In genomic region chr17:36178938-36179337, GRCm38 (mm10) we compare ENCODE assay signal across 10 mouse cellular contexts. TPM values are rescaled to one million over a fixed set of nuclear protein-coding genes. Genes with fewer than 3 reads are reported as not detected.
A peak's percentile ranks its signal among the peaks of the same experiment; 100 is the strongest.
DNase-seq lines count a peak whose midpoint lies in the region; ATAC-seq and TF ChIP-seq lines count a peak whose summit lies in the region.
"Not testable (repeated sequence)": the region's sequence is repeated elsewhere in the genome, so short reads cannot be mapped to it uniquely, and the experiment has no call there.
"Had no signal": no experiment of that assay in that cellular context is flagged by ENCODE, and none has a peak within 500 bp of the region (broad histone marks: within the 10 kb centered on the region; RNA-seq: fewer than 3 reads in every experiment).

No protein-coding gene starts in this region.

- H3K4me2 ChIP-seq in forebrain, postnatal 0 days (ENCODE audit: low read depth): peak overlapping the region; percentile 50
- H3K4me2 ChIP-seq in kidney, embryonic 15.5 days: peak overlapping the region; percentile 73
- peak overlapping the region; percentile 47 for H3K4me2 ChIP-seq in liver, embryonic 15.5 days
- H3K4me2 ChIP-seq in midbrain, embryonic 15.5 days: peak overlapping the region; percentile 62
- H3K4me2 ChIP-seq in stomach, embryonic 14.5 days (replicated peaks; ENCODE audit: low read depth, low read length): peak overlapping the region; percentile 49

- not testable (repeated sequence) for H3K36me3 ChIP-seq in forebrain, postnatal 0 days (ENCODE audit: insufficient read depth); kidney, embryonic 15.5 days; liver, embryonic 15.5 days (replicated peaks); midbrain, embryonic 15.5 days (replicated peaks); stomach, embryonic 14.5 days (ENCODE audit: control insufficient read depth, insufficient read depth, low read length)

- H3K4me3 ChIP-seq in forebrain, postnatal 0 days (ENCODE audit: low read depth, low read length): peak overlapping the region; percentile 14; the same call in 1 of the 2 replicates
- peak overlapping the region; percentile 42 for H3K4me3 ChIP-seq in kidney, embryonic 15.5 days (replicated peaks)
- H3K4me3 ChIP-seq in liver, embryonic 15.5 days (replicated peaks): 0 out of 2 replicates have a peak overlapping the region, but pooled peaks have one; percentile 17
- H3K4me3 ChIP-seq in midbrain, embryonic 15.5 days: peak overlapping the region; percentile 34
- H3K4me3 ChIP-seq in stomach, embryonic 14.5 days (ENCODE audit: low read depth, low read length): peak overlapping the region; percentile 26

- not testable (repeated sequence) for H3K9me3 ChIP-seq in forebrain, postnatal 0 days (ENCODE audit: low read length); kidney, embryonic 15.5 days (replicated peaks); liver, embryonic 15.5 days (replicated peaks); midbrain, embryonic 15.5 days; stomach, embryonic 14.5 days (ENCODE audit: control insufficient read depth, low read depth, low read length)

- ATAC-seq in common myeloid progenitor, adult 5-6 weeks (replicated peaks; ENCODE audit: low read depth, poor library complexity, severe bottlenecking): peak; percentile 74
- peak; percentile 25; the same call in 1 of the 2 replicates for ATAC-seq in forebrain, postnatal 0 days
- ATAC-seq in hematopoietic stem cell, adult 5-6 weeks (replicated peaks in 1 of 2; ENCODE audit: insufficient read depth in 1 of 2, low FRiP score in 2 of 2, low TSS enrichment in 1 of 2, low read depth in 1 of 2, poor library complexity in 2 of 2, severe bottlenecking in 2 of 2): peak; percentile 42 to 75; a peak in 3 of 4 replicates
- ATAC-seq in kidney, embryonic 15.5 days (replicated peaks; ENCODE audit: low FRiP score): peak; percentile 73
- not testable (repeated sequence) for ATAC-seq in liver, embryonic 15.5 days (ENCODE audit: insufficient read depth); midbrain, embryonic 15.5 days (replicated peaks)
- peak; percentile 61; the same call in 1 of the 2 replicates for ATAC-seq in stomach, embryonic 14.5 days (ENCODE audit: insufficient number of reproducible peaks, insufficient read depth, low FRiP score, low read depth)

- peak; percentile 57 for DNase-seq in A20 (ENCODE audit: low read depth, low spot score)
- DNase-seq in forebrain, postnatal 0 days: not testable (repeated sequence)

- not testable (repeated sequence) for H3K27me3 ChIP-seq in forebrain, postnatal 0 days (ENCODE audit: insufficient read depth, low read length); stomach, embryonic 14.5 days (ENCODE audit: control insufficient read depth, insufficient read depth, low read length)
- H3K27me3 ChIP-seq in kidney, embryonic 15.5 days: peaks cover 47% of the 10 kb centered on the region
- H3K27me3 ChIP-seq in liver, embryonic 15.5 days: peaks cover 43% of the 10 kb centered on the region
- peaks cover 14% of the 10 kb centered on the region for H3K27me3 ChIP-seq in midbrain, embryonic 15.5 days (replicated peaks)

- not testable (repeated sequence) for H3K9ac ChIP-seq in forebrain, postnatal 0 days; kidney, embryonic 15.5 days; liver, embryonic 15.5 days; stomach, embryonic 14.5 days (replicated peaks; ENCODE audit: low read depth, low read length)
- H3K9ac ChIP-seq in midbrain, embryonic 15.5 days: 0 out of 2 replicates have a peak overlapping the region, but pooled peaks have one; percentile 20

- not testable (repeated sequence) for TF ChIP-seq CTCF in forebrain, postnatal 0 days (IDR thresholded peaks at IDR 0.05; ENCODE audit: low read depth)

- not testable (repeated sequence) for H3K4me1 ChIP-seq in forebrain, postnatal 0 days (ENCODE audit: insufficient read depth); kidney, embryonic 15.5 days; liver, embryonic 15.5 days (replicated peaks); midbrain, embryonic 15.5 days; stomach, embryonic 14.5 days (ENCODE audit: control insufficient read depth, insufficient read depth, low read length)

- under 1% methylated on average over 40 of the region's 40 CpGs for WGBS in forebrain, postnatal 0 days
- under 1% methylated on average over 40 of the region's 40 CpGs for WGBS in kidney, embryonic 15.5 days
- WGBS in liver, embryonic 15.5 days (ENCODE audit: insufficient replicate concordance): under 1% methylated on average over 40 of the region's 40 CpGs
- 0% methylated on average over 40 of the region's 40 CpGs for WGBS in midbrain, embryonic 15.5 days
- WGBS in stomach, embryonic 14.5 days: under 1% methylated on average over 39 of the region's 40 CpGs

- not testable (repeated sequence) for H3K27ac ChIP-seq in forebrain, postnatal 0 days (ENCODE audit: low read depth, low read length); kidney, embryonic 15.5 days; liver, embryonic 15.5 days (replicated peaks); midbrain, embryonic 15.5 days; stomach, embryonic 14.5 days (ENCODE audit: low read length)

RNA-seq across cellular contexts. Expression of gene Gm8909, which starts 10.6 kb away (rescaled TPM):
- total RNA-seq in common myeloid progenitor, adult 5-6 weeks (2017): not detected in 2 replicates
- not detected in 2 replicates for total RNA-seq in forebrain, postnatal 0 days (2014; rRNA removed)
- polyA plus RNA-seq in forebrain, postnatal 0 days (2015; fragmentation: Nextera tagmentation; extraction: Ambion mirVana): not detected in 2 replicates
- total RNA-seq in hematopoietic stem cell, adult 5-6 weeks (2017): not detected in 2 replicates
- polyA plus RNA-seq in kidney, embryonic 15.5 days (2015; fragmentation: Nextera tagmentation; extraction: Ambion mirVana): not detected in 2 replicates
- polyA plus RNA-seq in liver, embryonic 15.5 days (2015; fragmentation: Nextera tagmentation; extraction: Ambion mirVana): not detected in 2 replicates
- polyA plus RNA-seq in midbrain, embryonic 15.5 days (2015; fragmentation: Nextera tagmentation; extraction: Ambion mirVana): not detected in 2 replicates
- 2.0 and 3.0 TPM in 2 replicates for polyA plus RNA-seq in stomach, embryonic 14.5 days (2014; fragmentation: Nextera tagmentation; extraction: Ambion mirVana)
- total RNA-seq: heart, postnatal 25 days; layer of hippocampus, postnatal 36 days had no signal

RNA-seq across cellular contexts. Expression of gene H2-T3, which starts 11.1 kb away (rescaled TPM):
- total RNA-seq in common myeloid progenitor, adult 5-6 weeks (2017): not detected in 2 replicates
- not detected in 2 replicates for total RNA-seq in forebrain, postnatal 0 days (2014; rRNA removed)
- not detected in 2 replicates for polyA plus RNA-seq in forebrain, postnatal 0 days (2015; fragmentation: Nextera tagmentation; extraction: Ambion mirVana)
- 0.75 and 1.1 TPM in 2 replicates for total RNA-seq in hematopoietic stem cell, adult 5-6 weeks (2017)
- polyA plus RNA-seq in kidney, embryonic 15.5 days (2015; fragmentation: Nextera tagmentation; extraction: Ambion mirVana): not detected in 2 replicates
- polyA plus RNA-seq in liver, embryonic 15.5 days (2015; fragmentation: Nextera tagmentation; extraction: Ambion mirVana): not detected in 2 replicates
- 0.14 TPM in 1 of 2 replicates, not detected in the other for polyA plus RNA-seq in midbrain, embryonic 15.5 days (2015; fragmentation: Nextera tagmentation; extraction: Ambion mirVana)
- polyA plus RNA-seq in stomach, embryonic 14.5 days (2014; fragmentation: Nextera tagmentation; extraction: Ambion mirVana): not detected in 2 replicates
- total RNA-seq: heart, postnatal 25 days; layer of hippocampus, postnatal 36 days had no signal

RNA-seq across cellular contexts. Expression of gene Gm7030, which starts 49.7 kb away (rescaled TPM):
- total RNA-seq in common myeloid progenitor, adult 5-6 weeks (2017): not detected in 2 replicates
- total RNA-seq in forebrain, postnatal 0 days (2014; rRNA removed): not detected in 2 replicates
- not detected in 2 replicates for polyA plus RNA-seq in forebrain, postnatal 0 days (2015; fragmentation: Nextera tagmentation; extraction: Ambion mirVana)
- total RNA-seq in hematopoietic stem cell, adult 5-6 weeks (2017): not detected in 2 replicates
- not detected in 2 replicates for polyA plus RNA-seq in kidney, embryonic 15.5 days (2015; fragmentation: Nextera tagmentation; extraction: Ambion mirVana)
- polyA plus RNA-seq in liver, embryonic 15.5 days (2015; fragmentation: Nextera tagmentation; extraction: Ambion mirVana): not detected in 2 replicates
- not detected in 2 replicates for polyA plus RNA-seq in midbrain, embryonic 15.5 days (2015; fragmentation: Nextera tagmentation; extraction: Ambion mirVana)
- polyA plus RNA-seq in stomach, embryonic 14.5 days (2014; fragmentation: Nextera tagmentation; extraction: Ambion mirVana): not detected in 2 replicates
- total RNA-seq: heart, postnatal 25 days; layer of hippocampus, postnatal 36 days had no signal

RNA-seq across cellular contexts. Expression of gene Gm19684, which starts 57.5 kb away (rescaled TPM):
- total RNA-seq in common myeloid progenitor, adult 5-6 weeks (2017): 0.96 TPM in 1 of 2 replicates, not detected in the other
- total RNA-seq in forebrain, postnatal 0 days (2014; rRNA removed): not detected in 2 replicates
- polyA plus RNA-seq in forebrain, postnatal 0 days (2015; fragmentation: Nextera tagmentation; extraction: Ambion mirVana): not detected in 2 replicates
- 0.56 TPM in 1 of 2 replicates, not detected in the other for total RNA-seq in hematopoietic stem cell, adult 5-6 weeks (2017)
- not detected in 2 replicates for polyA plus RNA-seq in kidney, embryonic 15.5 days (2015; fragmentation: Nextera tagmentation; extraction: Ambion mirVana)
- polyA plus RNA-seq in liver, embryonic 15.5 days (2015; fragmentation: Nextera tagmentation; extraction: Ambion mirVana): not detected in 2 replicates
- not detected in 2 replicates for polyA plus RNA-seq in midbrain, embryonic 15.5 days (2015; fragmentation: Nextera tagmentation; extraction: Ambion mirVana)
- polyA plus RNA-seq in stomach, embryonic 14.5 days (2014; fragmentation: Nextera tagmentation; extraction: Ambion mirVana): not detected in 2 replicates
- total RNA-seq: heart, postnatal 25 days had no signal
